Mouse (Mus musculus): ENCODE measurements around the gene Gm20388.
A peak's percentile ranks its signal among the peaks of the same experiment; 100 is the strongest.

Gene Gm20388

DNA sequence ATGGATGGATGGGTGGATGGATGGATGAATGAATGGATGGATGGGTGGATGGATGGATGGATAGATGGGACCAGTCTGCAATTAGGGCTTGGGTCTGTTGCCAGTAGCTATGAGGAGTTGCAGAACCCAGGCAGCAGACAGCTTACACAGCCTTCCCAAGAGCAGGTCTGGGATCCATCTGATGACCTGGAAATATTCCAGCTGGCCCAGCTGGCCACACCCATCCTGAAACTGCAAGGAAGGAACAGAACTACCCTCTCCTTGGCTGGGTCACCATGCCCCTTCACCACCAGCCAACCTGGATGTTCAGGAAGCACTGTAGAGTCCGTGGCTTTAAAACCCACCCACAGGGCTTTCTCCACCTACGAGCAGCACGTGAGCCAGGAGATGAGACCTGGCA is 2240.9 kb downstream of the Gm20388 start:
- DNase-seq, result peak; percentile 39 to 41

DNA sequence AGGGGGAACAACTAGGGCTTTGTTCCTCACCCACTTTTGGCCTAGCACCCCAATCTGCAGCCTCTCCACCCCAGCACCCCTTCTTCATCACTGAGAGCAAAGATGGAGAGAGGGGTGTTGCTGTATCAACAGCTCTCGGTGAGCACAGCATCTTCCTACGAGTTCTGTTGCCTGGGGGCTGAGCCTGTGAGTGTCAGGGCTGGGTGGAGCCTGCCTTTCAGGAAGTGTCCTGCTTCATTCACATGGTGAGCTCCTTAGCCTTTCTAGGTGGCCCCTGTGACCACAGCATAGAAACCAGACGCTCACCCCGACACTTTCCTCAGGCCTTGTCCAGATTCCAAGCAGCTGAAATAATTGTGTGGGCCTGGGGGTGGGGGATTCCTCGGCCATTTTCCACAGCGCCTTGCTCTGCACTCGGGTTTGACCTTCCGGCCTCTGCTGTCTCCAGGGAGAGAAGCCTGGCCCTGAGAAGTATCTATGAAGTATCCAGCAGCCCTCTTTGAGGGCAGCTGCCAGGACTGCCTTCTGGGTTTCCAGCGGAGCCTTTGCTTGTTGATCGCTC is 2244.5 kb downstream of the Gm20388 start:
- no peak for DNase-seq

DNA sequence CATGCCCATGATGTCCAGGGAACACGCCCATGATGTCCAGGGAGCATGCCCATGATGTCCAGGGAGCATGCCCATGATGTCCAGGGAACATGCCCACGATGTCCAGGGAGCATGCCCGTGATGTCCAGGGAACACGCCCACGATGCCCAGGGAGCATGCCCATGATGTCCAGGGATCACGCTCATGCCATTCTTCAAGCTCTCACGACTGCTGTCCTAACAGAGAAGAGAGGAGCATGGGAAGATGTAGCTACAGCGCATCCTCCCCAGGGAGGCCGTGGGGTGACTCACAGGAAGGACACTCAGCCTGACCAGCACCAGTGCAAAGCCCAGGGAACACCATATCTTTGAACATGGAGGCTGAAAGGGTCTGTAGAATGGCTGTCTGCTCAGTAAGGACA is 2245.3 kb downstream of the Gm20388 start:
- DNase-seq, result no peak

DNA sequence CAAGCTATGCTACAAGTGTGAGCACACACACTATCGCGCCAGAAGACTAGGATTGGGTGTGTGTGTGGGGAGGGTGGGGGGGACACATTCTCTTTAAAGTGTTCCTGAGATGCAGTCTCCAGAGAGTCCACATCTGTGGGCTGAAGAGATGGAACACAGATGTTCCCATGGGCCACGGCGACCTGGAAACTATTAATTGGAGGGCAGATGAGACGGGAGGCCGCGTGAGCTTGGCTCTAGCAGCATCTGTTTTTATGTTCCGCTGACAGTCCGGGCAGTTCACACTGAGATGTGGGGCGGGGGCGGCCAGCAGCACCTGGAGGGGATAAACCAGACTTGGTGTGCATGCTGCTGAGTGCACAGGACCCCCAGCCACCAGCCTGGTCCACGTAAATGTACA is 2247.0 kb downstream of the Gm20388 start:
- DNase-seq, result no peak

DNA sequence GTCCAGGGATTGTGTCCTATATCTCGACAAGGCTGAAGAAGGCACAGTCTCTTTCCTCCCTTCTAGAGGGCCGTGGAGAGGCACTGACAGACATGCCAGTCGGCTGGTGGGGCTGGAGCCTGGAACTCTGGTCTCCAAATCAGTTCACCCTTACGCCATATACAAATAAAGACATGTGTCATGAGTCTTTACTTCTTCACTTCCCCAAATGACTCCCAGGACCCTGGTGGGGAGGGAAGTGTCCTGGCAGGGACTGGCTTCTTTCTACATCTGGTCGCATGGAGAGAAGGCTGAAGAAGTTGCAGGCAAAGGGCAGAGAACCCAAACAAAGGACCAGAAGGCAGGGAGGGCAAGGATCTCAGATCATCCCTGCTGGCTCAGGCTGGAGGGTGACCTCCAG is 2249.5 kb downstream of the Gm20388 start:
- DNase-seq, result no peak

DNA sequence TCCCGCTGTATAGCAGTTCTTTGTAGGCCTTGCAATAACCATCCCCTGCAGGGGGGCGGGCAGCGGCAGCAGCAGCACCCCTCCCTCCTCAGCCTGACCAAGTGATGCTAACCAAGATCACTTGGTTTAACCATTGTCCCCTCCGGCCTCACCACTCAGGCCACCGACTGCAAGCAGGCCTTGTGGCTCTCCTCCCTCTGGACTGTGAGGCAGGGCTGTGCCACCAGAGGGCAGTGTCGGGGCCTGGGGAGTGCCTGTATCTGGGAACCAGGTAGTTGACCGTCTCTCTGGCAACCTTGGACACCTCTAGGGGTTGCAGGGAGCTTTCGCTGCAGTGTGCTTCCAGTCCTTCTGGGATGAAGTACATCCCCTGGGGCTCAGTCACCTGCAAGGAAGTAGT is 2252.4 kb downstream of the Gm20388 start:
- peak; percentile 88 to 93 for DNase-seq

DNA sequence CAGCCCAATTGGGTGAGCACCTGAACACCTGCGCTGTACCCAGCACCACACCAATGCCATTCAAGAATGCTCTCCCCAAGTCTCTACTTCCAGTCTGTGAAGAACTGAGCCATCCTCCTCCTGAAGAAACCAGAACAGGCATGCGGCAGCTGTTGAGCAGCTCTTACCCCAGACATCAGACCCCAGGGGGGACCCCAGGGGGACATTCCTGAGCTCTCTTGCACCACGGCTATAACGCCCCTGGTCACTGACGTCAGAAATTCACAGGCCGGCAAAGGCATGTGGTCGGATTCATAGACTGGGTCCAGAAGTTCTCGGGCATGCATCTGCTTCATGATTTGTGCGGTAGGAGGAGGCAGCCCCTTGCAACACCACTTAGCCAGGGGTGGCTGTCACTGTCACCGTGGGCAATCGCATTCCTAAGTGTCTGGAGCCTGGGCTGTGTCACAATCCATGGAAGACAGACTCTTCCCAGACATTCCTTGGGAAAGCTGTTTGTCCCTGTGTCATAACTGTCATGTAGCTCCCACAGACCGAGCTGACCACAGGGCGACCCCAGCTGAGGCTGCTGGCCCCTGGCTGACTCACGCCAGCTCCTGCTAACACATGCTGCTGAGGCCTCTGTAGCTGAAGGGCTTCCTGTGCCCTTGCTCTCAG is 2256.7 kb downstream of the Gm20388 start:
- no peak for DNase-seq

DNA sequence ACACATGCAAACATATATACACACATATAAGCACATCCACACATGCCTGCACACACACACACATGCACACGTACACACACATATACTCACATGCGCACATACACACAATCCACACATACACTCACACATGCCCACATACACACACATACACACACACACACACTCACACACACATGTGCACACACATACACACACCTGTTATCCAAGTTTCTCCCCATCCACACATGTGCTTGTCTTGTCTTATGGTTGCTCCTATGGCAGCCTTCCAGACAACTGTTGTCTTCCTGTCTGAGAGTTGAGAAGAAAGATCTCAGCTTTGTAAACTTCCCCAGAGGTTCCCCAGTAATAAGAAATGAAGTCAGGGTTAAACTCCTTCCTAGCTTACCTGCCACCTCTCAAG is 2258.8 kb downstream of the Gm20388 start:
- DNase-seq, result no peak

DNA sequence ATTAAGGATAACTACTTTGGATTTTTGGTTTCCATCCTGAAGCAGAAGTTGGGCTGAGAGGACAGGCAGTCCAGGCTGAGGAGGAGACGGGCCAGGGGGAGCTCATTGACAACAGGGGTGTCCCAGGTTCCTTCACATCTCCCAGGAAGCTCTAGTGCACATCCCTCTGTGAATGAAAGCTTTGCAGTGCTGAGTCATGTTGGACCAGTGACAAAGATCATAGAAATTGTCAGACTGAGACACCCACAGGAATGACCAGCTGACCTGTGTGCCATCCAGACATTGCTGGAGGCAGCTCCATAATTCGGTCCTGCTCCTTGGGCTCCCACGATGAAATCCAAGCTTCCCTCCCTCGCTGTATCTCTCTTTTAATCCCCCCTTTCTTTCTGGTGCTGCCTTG is 2261.2 kb downstream of the Gm20388 start:
- no peak for DNase-seq

DNA sequence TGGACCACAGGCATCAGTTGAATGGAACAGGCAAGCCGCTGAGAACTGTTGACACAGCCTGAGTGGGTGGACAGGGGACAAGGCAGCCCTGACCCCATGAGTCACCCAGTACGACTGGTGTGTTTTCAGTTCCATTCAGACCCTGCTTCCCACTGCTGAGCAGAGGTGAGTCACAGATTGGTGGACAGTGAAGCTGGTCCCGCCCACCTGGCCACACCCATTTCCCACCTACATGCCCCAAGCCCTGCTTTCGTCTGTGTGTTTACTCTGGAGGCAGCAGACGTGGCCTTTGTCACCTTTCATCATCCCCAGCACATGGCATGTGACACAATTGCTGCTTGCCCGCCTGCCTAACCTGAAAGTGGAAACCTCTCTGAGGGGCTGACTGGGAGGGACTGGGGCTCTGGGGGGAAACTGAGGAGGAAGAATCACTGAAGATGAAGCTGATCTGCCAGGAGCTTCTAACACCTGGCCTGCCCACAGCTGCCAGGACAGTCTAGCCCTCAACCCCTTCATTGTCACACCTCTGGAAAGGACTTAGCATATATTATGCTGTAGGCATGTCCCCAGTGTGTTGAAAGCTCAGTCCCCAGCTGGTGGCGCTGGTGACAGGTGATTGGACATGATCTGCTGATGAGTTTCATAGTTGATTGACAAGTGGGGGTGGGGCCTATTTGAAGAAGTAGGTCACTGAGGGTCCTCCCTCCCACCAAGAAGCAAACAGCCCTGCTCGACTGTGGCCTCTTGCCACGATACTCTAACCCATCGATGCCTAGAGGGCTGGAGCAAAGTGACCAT is 2263.7 kb downstream of the Gm20388 start:
- DNase-seq, result no peak

DNA sequence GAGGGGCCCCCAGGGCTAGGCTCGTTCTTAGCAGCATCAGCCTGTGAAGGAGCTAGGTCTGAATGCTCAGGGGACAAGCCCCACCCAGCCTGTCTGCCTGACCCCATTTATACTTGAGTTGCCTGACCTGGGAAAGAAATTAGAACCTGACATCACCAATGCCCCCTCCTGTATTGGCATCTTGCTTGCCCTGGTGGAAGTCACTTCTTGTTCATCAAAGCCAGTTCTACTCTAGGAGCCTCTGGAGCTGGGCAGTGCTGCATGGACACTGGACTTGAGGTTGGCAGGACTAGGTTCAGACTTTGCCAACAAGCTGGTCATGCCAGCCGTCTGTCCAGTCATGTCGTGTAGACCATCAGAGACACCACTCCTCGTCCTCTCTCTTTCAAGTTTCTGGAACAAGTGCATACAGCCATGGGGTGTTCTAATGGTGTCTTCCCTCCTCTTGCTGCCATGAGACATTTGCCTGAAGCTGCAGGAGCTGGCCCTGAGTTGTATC is 2267.8 kb downstream of the Gm20388 start:
- peak in 1 of 2 experiments; percentile 54 for DNase-seq

DNA sequence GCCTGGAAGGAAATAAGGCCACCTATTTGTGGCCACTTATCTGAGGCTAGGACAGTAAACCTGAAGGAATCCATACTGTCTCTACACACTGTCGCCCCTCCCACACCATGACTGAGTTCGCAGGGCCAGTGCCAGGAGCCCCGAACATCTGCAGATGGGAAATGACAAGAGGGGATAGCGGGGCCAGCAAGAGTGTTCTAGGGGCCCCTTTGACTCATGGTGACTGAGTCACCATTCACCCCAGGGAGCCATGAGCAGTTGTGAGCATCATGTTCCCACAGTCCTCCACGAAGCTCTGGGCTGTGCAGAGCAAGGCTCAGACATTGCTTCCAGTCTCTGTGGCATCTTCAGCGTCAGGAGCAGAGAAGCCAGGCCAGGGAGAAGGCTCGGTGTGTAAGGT is 2268.7 kb downstream of the Gm20388 start:
- DNase-seq, result no peak

DNA sequence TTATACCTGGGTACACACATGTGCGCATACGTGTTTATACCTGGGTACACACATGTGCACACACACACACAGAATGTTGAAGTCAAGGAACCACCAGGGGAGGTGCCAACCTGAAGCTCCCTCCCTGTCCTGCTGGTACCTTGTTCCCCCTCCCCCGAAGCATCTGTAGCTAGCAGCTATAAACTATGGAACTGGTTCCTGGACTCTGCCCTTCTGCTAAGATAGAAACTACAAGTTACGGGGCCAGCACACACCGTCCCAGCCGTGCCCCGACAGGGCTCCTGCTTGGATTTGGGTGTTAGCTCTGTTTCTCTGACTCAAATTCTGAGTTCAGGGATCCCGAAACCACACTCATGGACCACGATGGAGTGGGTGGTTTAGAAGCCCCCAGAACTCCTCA is 2269.5 kb downstream of the Gm20388 start:
- no peak for DNase-seq

DNA sequence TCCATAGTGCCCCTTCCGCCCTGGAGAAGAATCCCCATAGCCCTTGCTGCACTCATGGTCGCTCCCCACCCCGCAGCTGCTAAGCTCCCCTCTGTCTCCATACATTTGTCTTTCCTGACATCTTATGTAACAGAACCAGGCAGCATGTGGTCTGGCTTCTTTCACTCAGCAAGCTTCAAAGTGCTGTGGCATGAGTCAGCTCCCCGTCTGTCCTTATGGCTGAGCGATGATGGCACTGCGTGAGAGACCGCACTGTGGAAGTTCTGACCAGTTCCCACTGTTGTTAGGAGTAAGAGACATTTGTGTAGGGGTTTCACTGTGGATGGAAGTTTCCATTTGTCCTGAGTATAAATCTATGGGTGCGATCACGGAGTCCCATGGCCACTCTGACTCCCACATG is 2270.8 kb downstream of the Gm20388 start:
- DNase-seq, result peak; percentile 65 to 69

DNA sequence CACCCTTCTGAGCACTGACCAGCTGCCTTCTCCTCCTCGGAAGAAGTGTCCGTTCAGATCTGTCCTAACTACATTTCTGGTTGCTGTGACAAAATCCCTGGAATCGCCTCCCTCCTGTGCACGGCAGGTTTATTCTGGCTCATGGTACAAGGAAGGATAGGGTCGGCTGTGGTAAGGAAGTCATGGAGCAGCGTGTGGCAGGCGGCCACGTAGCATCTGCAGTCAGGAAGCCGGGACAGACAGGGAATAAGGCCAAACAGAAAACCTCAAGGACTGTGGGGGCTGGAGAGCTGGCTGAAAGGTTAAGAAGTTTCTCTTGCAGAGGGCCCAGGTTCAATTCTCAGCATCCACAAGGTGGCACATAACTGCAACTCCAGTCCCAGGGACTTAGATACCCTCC is 2271.3 kb downstream of the Gm20388 start:
- DNase-seq, result peak; percentile 30 to 43

DNA sequence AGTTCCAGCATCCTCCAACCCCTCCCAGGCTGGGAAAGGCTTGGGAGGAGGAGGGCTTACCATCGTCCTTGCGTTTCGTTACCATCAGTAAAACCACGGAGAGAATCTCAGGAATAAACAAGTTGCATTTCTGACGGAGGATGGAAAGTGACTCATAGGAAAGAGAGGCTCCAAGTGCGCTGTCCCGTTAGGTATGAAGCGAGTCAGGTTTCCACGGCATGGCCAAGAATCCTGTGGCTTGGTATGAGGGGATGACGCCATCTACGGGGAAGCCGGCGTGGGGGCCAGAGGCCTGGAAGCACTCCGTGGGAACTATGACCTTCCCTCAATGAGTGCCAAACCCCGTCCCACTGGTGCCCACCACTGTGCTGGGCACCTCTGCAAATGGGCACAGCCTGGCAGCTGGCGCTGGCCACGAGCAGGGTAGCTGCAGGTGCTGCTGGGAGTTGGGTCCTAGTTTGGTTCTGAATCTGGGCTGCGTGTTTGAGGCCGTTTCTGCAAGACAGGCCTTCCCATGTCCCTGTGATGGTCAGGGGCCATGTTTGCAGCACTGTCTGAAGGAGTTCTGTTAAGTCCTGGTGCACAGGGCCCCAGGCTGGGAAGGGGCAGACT is 2275.8 kb downstream of the Gm20388 start:
- DNase-seq, result no peak

DNA sequence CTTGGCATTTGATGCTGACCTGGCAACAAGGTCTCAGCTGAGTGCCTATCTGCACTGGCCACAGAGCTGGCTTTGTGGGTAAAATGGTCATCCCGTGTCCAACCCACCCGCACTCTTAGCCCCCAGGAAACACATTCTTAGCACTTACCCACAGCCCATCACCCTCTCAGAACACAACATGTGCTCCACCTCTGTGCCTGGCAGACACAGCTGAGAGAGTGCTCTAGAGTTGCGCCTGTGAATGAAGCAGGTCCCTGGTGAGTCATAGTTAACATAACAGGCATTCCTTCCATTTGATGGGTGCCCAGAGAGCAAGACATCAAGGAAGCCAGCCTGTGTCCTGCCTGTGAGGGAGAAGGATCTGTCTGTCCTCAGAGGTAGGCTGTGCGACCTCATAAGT is 2276.6 kb downstream of the Gm20388 start:
- no peak for DNase-seq

DNA sequence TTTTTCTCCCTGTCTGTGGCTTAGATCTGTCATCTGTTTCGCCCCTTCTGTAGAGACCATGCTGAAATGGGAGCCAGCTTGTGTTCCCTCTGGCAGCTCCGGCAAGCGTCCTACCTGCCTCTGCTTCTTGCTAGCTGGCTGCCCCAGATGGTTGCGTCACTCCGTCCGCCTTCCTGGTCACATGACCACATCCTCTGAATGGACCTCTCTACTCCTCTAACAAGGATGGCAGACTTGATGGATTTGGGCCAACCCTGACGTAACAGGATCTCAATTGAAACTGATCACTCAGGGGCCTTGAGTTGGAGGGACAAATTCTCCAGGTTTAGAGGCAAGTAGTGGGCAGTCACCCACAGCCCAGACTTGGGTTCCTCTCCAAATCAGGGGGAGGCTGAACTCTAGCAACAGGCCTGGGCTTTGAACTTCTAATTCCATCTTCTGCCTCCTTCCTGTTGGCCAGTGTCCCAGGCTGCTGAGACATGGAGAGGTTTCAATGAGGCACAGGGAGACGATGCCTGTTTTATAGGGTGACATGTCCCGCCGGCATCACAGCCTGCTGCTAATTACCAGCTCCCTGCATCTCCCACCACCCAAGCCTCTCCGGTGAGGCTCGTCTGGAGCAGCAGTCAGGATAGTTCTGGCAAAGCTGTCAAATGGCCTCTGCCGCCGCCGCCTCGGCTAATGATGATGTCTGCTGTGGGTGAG is 2279.9 kb downstream of the Gm20388 start:
- DNase-seq, result no peak

DNA sequence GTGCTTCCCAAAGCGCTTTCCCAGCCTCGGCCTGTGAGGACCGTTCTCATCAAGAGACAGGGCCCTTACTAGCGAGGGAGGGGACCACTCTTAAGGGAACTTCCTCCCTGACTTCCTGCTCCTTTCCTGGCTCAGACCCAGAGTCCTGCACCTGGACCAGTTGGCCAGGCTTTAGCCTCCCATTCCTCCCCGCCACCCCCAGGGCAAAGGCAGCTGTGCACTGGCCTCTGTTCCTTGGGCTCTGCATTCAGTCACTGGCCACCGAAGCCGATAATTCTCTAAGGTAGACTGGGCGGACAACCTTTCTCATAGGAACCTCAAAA is 2280.4 kb downstream of the Gm20388 start:
- no peak for DNase-seq

DNA sequence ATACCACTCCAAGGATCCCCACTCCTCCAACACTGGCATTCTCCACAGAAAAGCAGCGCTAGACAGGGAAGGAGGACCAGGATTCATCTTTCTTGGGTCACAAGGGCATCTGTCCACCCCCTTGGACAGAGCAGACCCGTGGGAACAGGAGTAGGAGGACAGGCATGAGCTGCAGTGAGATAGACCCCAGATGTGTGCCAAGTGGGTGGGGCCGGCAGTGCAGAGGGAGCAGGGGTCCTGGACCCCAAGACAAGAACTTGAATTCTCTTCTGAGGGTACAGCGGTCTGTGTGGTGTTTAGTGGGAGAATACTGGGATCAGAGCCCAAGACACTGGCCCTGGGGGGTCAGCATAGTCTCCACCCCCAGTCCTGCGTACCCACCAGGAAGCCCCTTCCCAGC is 2282.1 kb downstream of the Gm20388 start:
- no peak for DNase-seq

DNA sequence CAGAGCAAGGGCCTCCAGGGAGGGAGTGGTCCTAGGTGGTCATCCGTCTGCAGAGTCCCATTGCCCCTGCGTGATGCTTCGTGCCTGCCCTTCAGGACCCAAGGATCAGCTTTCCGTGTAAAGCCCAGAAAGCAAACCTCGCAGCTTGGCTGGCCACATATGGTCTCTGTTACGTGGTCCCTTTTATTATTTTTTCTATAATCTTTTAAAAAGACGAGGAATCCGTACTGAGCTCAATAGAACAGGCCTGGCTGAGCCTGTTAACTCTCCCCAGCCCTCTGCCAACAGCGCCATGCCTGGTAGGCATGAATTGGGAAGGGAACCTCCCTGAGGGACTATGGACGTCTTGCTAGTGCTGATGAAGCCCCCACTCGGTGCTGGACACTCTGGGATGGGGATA is 2282.9 kb downstream of the Gm20388 start:
- DNase-seq, result no peak

DNA sequence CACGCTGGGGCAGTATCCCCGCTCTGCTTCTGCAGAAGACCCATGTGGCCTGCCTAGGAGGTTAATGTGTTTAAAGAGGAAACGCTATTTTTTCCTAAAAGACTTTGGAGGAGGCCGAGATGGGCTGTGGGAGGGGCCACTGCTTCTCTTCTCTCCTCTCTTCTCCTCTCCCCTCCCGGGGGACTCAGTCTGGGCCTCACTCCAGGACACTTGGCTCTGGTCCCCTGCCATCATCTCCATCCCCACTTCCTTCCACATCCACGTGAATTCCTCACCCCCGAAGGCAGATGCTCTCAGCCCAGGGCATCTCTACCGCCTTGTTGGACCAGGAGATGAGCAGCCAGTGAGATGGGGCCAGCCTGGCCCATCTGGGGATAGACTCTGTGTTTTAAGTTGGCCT is 2283.8 kb downstream of the Gm20388 start:
- DNase-seq, result no peak

DNA sequence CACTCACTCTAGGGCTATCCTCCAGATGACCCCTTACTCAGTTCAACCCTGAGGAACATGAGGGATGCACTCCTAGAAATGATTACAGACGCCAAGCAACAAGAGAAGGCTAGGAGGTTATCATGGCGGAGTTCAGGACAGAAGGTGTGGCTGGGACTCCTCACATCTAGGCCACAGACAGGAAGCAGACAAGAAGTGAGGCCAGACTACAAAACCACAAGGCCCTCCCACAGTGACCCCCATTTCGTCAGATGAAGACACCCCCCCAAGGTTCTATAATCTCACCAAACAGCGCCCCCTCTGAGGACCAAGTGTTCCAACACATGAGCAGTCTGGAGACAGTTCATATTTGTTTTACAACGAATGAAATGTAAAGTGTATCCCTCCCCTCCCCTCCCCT is 2286.7 kb downstream of the Gm20388 start:
- no peak for DNase-seq
